In the genomic region with DNA sequence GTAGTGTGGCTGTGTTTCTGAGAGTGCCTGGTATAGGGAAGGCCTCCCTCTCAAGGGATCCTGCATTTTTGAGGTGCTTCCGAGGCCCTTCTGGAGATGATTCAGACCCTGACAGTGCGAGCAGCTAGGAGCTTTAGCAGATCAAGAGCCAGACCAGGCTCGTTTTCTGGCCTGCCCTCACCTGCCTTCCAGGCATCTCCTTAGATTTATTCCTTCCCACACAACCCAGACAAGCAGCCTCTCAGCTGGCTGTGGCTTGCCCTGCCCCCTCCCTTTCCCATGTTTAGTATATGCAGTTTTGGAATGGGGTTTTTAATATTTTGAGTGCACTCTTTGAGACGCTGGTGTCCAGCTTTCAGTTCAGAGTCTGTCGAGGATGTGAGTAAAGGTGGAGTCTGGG, we compare ENCODE assay signal across 9 mouse cellular contexts.
A peak's percentile ranks its signal among the peaks of the same experiment; 100 is the strongest.
DNase-seq lines count a peak whose midpoint lies in the region; ATAC-seq and TF ChIP-seq lines count a peak whose summit lies in the region.
"Had no signal": no experiment of that assay in that cellular context is flagged by ENCODE, and none has a peak within 500 bp of the region (broad histone marks: within the 10 kb centered on the region; RNA-seq: fewer than 3 reads in every experiment).

No protein-coding gene starts in this region.

- H3K27me3 ChIP-seq in lung, embryonic 15.5 days: no peaks in the 10 kb centered on the region
- H3K27me3 ChIP-seq in forebrain, embryonic 16.5 days (replicated peaks; ENCODE audit: control insufficient read depth, insufficient read depth, low read length): no peaks in the 10 kb centered on the region
- no peaks in the 10 kb centered on the region for H3K27me3 ChIP-seq in limb, embryonic 15.5 days
- H3K27me3 ChIP-seq in stomach, postnatal 0 days (ENCODE audit: control insufficient read depth, insufficient read depth, low read length): no peaks in the 10 kb centered on the region

- no peak for ATAC-seq in lung, embryonic 15.5 days (ENCODE audit: borderline replicate concordance, extremely low read depth, low FRiP score, low TSS enrichment)
- ATAC-seq in forebrain, embryonic 16.5 days: 0 out of 2 replicates have a peak, but pooled peaks have one; percentile 8
- ATAC-seq in limb, embryonic 15.5 days (ENCODE audit: insufficient number of reproducible peaks, low FRiP score, low TSS enrichment, low read depth): no peak
- ATAC-seq in stomach, postnatal 0 days (ENCODE audit: low FRiP score, low TSS enrichment): peak; percentile 32; the same call in 1 of the 2 replicates

- WGBS in lung, embryonic 15.5 days: 62% methylated on average over 5 of the region's 5 CpGs
- WGBS in forebrain, embryonic 16.5 days: 40% methylated on average over 5 of the region's 5 CpGs
- 43% methylated on average over 5 of the region's 5 CpGs for WGBS in limb, embryonic 15.5 days
- 49% methylated on average over 5 of the region's 5 CpGs for WGBS in stomach, postnatal 0 days

- peaks cover 4% of the 10 kb centered on the region; the same call in 1 of the 2 replicates for H3K4me1 ChIP-seq in lung, embryonic 15.5 days
- H3K4me1 ChIP-seq in forebrain, embryonic 16.5 days (replicated peaks; ENCODE audit: control insufficient read depth, insufficient read depth, low read length): peaks cover 11% of the 10 kb centered on the region
- peaks cover 35% of the 10 kb centered on the region for H3K4me1 ChIP-seq in limb, embryonic 15.5 days
- H3K4me1 ChIP-seq in stomach, postnatal 0 days (replicated peaks; ENCODE audit: control insufficient read depth, insufficient read depth): no peaks in the 10 kb centered on the region

- H3K36me3 ChIP-seq in lung, embryonic 15.5 days: no peaks in the 10 kb centered on the region
- no peaks in the 10 kb centered on the region for H3K36me3 ChIP-seq in forebrain, embryonic 16.5 days (ENCODE audit: control insufficient read depth, insufficient read depth)
- H3K36me3 ChIP-seq in limb, embryonic 15.5 days: no peaks in the 10 kb centered on the region
- no peaks in the 10 kb centered on the region for H3K36me3 ChIP-seq in stomach, postnatal 0 days (ENCODE audit: control insufficient read depth, insufficient read depth, low read length)

- TF ChIP-seq EP300 in stomach, postnatal 0 days (optimal IDR thresholded peaks at IDR 0.05): no peak

- no peaks in the 10 kb centered on the region for H3K9me3 ChIP-seq in lung, embryonic 15.5 days
- H3K9me3 ChIP-seq in forebrain, embryonic 16.5 days (ENCODE audit: control insufficient read depth, low read length): no peaks in the 10 kb centered on the region
- H3K9me3 ChIP-seq in limb, embryonic 15.5 days: no peaks in the 10 kb centered on the region
- no peaks in the 10 kb centered on the region for H3K9me3 ChIP-seq in stomach, postnatal 0 days (ENCODE audit: control insufficient read depth, low read length)

- no peak for TF ChIP-seq CTCF in stomach, postnatal 0 days (IDR thresholded peaks at IDR 0.05; ENCODE audit: low read depth)

- H3K4me3 ChIP-seq in lung, embryonic 15.5 days: no peak overlapping the region
- H3K4me3 ChIP-seq in forebrain, embryonic 16.5 days (replicated peaks; ENCODE audit: low read length): no peak overlapping the region
- no peak overlapping the region for H3K4me3 ChIP-seq in limb, embryonic 15.5 days
- H3K4me3 ChIP-seq in stomach, postnatal 0 days (ENCODE audit: low read depth, low read length): no peak overlapping the region
- H3K4me3 ChIP-seq: layer of hippocampus, adult 2 months had no signal

- H3K27ac ChIP-seq in lung, embryonic 15.5 days: peak overlapping the region; percentile 8; the same call in 1 of the 2 replicates
- peak overlapping the region; percentile 48 for H3K27ac ChIP-seq in forebrain, embryonic 16.5 days (ENCODE audit: low read length)
- H3K27ac ChIP-seq in limb, embryonic 15.5 days: peak overlapping the region; percentile 50; the same call in 1 of the 2 replicates
- H3K27ac ChIP-seq in stomach, postnatal 0 days (replicated peaks): no peak overlapping the region; the same call in 1 of the 2 replicates
- H3K27ac ChIP-seq: layer of hippocampus, adult 2 months had no signal

- no peak for DNase-seq in lung, postnatal 25 days (ENCODE audit: low spot score)
- DNase-seq in stomach, postnatal 0 days (ENCODE audit: low spot score): no peak
- DNase-seq in cerebellum, adult 11-12 months: no peak
- DNase-seq in B cell, adult 2 months: no peak
- DNase-seq: thymus, adult 18-20 months had no signal

- H3K4me2 ChIP-seq in lung, embryonic 15.5 days: no peak overlapping the region
- no peak overlapping the region for H3K4me2 ChIP-seq in forebrain, embryonic 16.5 days (ENCODE audit: low read length)
- H3K4me2 ChIP-seq in limb, embryonic 15.5 days: no peak overlapping the region
- H3K4me2 ChIP-seq in stomach, postnatal 0 days (replicated peaks; ENCODE audit: low read depth): no peak overlapping the region

- H3K9ac ChIP-seq in lung, embryonic 15.5 days: no peak overlapping the region
- 0 out of 2 replicates have a peak overlapping the region, but pooled peaks have one; percentile 26 for H3K9ac ChIP-seq in forebrain, embryonic 16.5 days (replicated peaks; ENCODE audit: low read depth, low read length)
- no peak overlapping the region for H3K9ac ChIP-seq in limb, embryonic 15.5 days
- no peak overlapping the region for H3K9ac ChIP-seq in stomach, postnatal 0 days (ENCODE audit: low read length)

Comparison
In these comparisons a context has a peak if more than half of its experiments do, and no peak if none do; other contexts are left out.
1. ATAC-seq: peak in forebrain, embryonic 16.5 days (single experiment) and stomach, postnatal 0 days (single experiment); none in lung, embryonic 15.5 days (single experiment) and limb, embryonic 15.5 days (single experiment).